Mouse (Mus musculus): ENCODE measurements at regions not wholly inside any gene's neighbourhood (a gene's known extent, or its start where the extent isn't known, plus 50 kb on each side); places are given as distances from the start of the nearest gene placed in this dataset.

- TF ChIP-seq CTCF (IDR thresholded peaks at IDR 0.05; ENCODE audit: control insufficient read depth, insufficient read depth, low read length) (no peak), POLR2A (IDR thresholded peaks at IDR 0.05; ENCODE audit: borderline replicate concordance, control insufficient read depth, low read depth, low read length) (no peak)
- 76% methylated on average over 3 of the region's 3 CpGs for whole genome bisulfite sequencing
- Histone ChIP-seq H3K4me3 (replicated peaks; ENCODE audit: control insufficient read depth, low read depth, low read length) (no peak overlapping the region), H3K4me1 (ENCODE audit: control insufficient read depth, insufficient read depth, low read length) (no peaks in the 10 kb centered on the region), H3K27ac (ENCODE audit: control insufficient read depth, insufficient read depth, low read depth, low read length, poor library complexity) (no peak overlapping the region)
Measured at GRCm38 (mm10) chr5:45219101-45219500, 230.9 kb downstream of the Qdpr start.

- TF ChIP-seq CTCF (IDR thresholded peaks at IDR 0.05; ENCODE audit: control insufficient read depth, insufficient read depth, low read length), result no peak
- no peak for TF ChIP-seq POLR2A (IDR thresholded peaks at IDR 0.05; ENCODE audit: borderline replicate concordance, control insufficient read depth, low read depth, low read length)
- no peak overlapping the region for H3K4me3 ChIP-seq (replicated peaks; ENCODE audit: control insufficient read depth, low read depth, low read length)
- H3K27ac ChIP-seq (ENCODE audit: control insufficient read depth, insufficient read depth, low read depth, low read length, poor library complexity), result no peak overlapping the region
- H3K4me1 ChIP-seq (ENCODE audit: control insufficient read depth, insufficient read depth, low read length), result no peaks in the 10 kb centered on the region
Measured at GRCm38 (mm10) chr5:45214475-45214874, 235.6 kb downstream of the Qdpr start.

GRCm38 (mm10) chr5:45198408-45198807 lies 251.6 kb downstream of the Qdpr start:
- 66% methylated on average over 1 of the region's 1 CpGs for WGBS
- no peak overlapping the region for H3K27ac ChIP-seq (ENCODE audit: control insufficient read depth, insufficient read depth, low read depth, low read length, poor library complexity)
- TF ChIP-seq POLR2A (IDR thresholded peaks at IDR 0.05; ENCODE audit: borderline replicate concordance, control insufficient read depth, low read depth, low read length) (no peak), CTCF (IDR thresholded peaks at IDR 0.05; ENCODE audit: control insufficient read depth, insufficient read depth, low read length) (no peak)
- no peaks in the 10 kb centered on the region for H3K4me1 ChIP-seq (ENCODE audit: control insufficient read depth, insufficient read depth, low read length)
- H3K4me3 ChIP-seq (replicated peaks; ENCODE audit: control insufficient read depth, low read depth, low read length), result no peak overlapping the region

GRCm38 (mm10) chr5:45196159-45196558 lies 253.9 kb downstream of the Qdpr start:
- Histone ChIP-seq H3K27ac (ENCODE audit: control insufficient read depth, insufficient read depth, low read depth, low read length, poor library complexity) (no peak overlapping the region), H3K4me3 (replicated peaks; ENCODE audit: control insufficient read depth, low read depth, low read length) (no peak overlapping the region), H3K4me1 (ENCODE audit: control insufficient read depth, insufficient read depth, low read length) (no peaks in the 10 kb centered on the region)
- 64% methylated on average over 3 of the region's 3 CpGs for WGBS
- TF ChIP-seq CTCF (IDR thresholded peaks at IDR 0.05; ENCODE audit: control insufficient read depth, insufficient read depth, low read length) (no peak), POLR2A (IDR thresholded peaks at IDR 0.05; ENCODE audit: borderline replicate concordance, control insufficient read depth, low read depth, low read length) (no peak)

GRCm38 (mm10) chr5:45192287-45192686 lies 257.7 kb downstream of the Qdpr start:
- TF ChIP-seq CTCF (IDR thresholded peaks at IDR 0.05; ENCODE audit: control insufficient read depth, insufficient read depth, low read length) (no peak), POLR2A (IDR thresholded peaks at IDR 0.05; ENCODE audit: borderline replicate concordance, control insufficient read depth, low read depth, low read length) (no peak)
- H3K4me1 ChIP-seq (ENCODE audit: control insufficient read depth, insufficient read depth, low read length), result no peaks in the 10 kb centered on the region
- H3K4me3 ChIP-seq (replicated peaks; ENCODE audit: control insufficient read depth, low read depth, low read length), result no peak overlapping the region
- H3K27ac ChIP-seq (ENCODE audit: control insufficient read depth, insufficient read depth, low read depth, low read length, poor library complexity), result no peak overlapping the region

- WGBS, result 59% methylated on average over 8 of the region's 8 CpGs
- H3K4me3 ChIP-seq (replicated peaks; ENCODE audit: control insufficient read depth, low read depth, low read length), result no peak overlapping the region
- no peak overlapping the region for H3K27ac ChIP-seq (ENCODE audit: control insufficient read depth, insufficient read depth, low read depth, low read length, poor library complexity)
- H3K4me1 ChIP-seq (ENCODE audit: control insufficient read depth, insufficient read depth, low read length), result no peaks in the 10 kb centered on the region
- TF ChIP-seq CTCF (IDR thresholded peaks at IDR 0.05; ENCODE audit: control insufficient read depth, insufficient read depth, low read length), result no peak
- TF ChIP-seq POLR2A (IDR thresholded peaks at IDR 0.05; ENCODE audit: borderline replicate concordance, control insufficient read depth, low read depth, low read length), result no peak
Measured at GRCm38 (mm10) chr5:45173035-45173755, 276.8 kb downstream of the Qdpr start.

GRCm38 (mm10) chr5:45159194-45159593 lies 290.8 kb downstream of the Qdpr start:
- Histone ChIP-seq H3K4me1 (ENCODE audit: control insufficient read depth, insufficient read depth, low read length) (no peaks in the 10 kb centered on the region), H3K27ac (ENCODE audit: control insufficient read depth, insufficient read depth, low read depth, low read length, poor library complexity) (no peak overlapping the region), H3K4me3 (replicated peaks; ENCODE audit: control insufficient read depth, low read depth, low read length) (no peak overlapping the region)
- 82% methylated on average over 4 of the region's 4 CpGs for WGBS
- no peak for TF ChIP-seq CTCF (IDR thresholded peaks at IDR 0.05; ENCODE audit: control insufficient read depth, insufficient read depth, low read length)
- TF ChIP-seq POLR2A (IDR thresholded peaks at IDR 0.05; ENCODE audit: borderline replicate concordance, control insufficient read depth, low read depth, low read length), result no peak

GRCm38 (mm10) chr5:45154936-45155335 lies 295.1 kb downstream of the Qdpr start:
- Histone ChIP-seq H3K27ac (ENCODE audit: control insufficient read depth, insufficient read depth, low read depth, low read length, poor library complexity) (no peak overlapping the region), H3K4me3 (replicated peaks; ENCODE audit: control insufficient read depth, low read depth, low read length) (no peak overlapping the region), H3K4me1 (ENCODE audit: control insufficient read depth, insufficient read depth, low read length) (no peaks in the 10 kb centered on the region)
- TF ChIP-seq CTCF (IDR thresholded peaks at IDR 0.05; ENCODE audit: control insufficient read depth, insufficient read depth, low read length) (no peak), POLR2A (IDR thresholded peaks at IDR 0.05; ENCODE audit: borderline replicate concordance, control insufficient read depth, low read depth, low read length) (no peak)
- WGBS, result 45% methylated on average over 2 of the region's 2 CpGs

GRCm38 (mm10) chr5:45144186-45144585 lies 305.9 kb downstream of the Qdpr start:
- Histone ChIP-seq H3K4me3 (replicated peaks; ENCODE audit: control insufficient read depth, low read depth, low read length) (no peak overlapping the region), H3K4me1 (ENCODE audit: control insufficient read depth, insufficient read depth, low read length) (no peaks in the 10 kb centered on the region), H3K27ac (ENCODE audit: control insufficient read depth, insufficient read depth, low read depth, low read length, poor library complexity) (no peak overlapping the region)
- TF ChIP-seq CTCF (IDR thresholded peaks at IDR 0.05; ENCODE audit: control insufficient read depth, insufficient read depth, low read length), result no peak
- no peak for TF ChIP-seq POLR2A (IDR thresholded peaks at IDR 0.05; ENCODE audit: borderline replicate concordance, control insufficient read depth, low read depth, low read length)
- WGBS, result 83% methylated on average over 4 of the region's 4 CpGs
